ENCODE assay signal across 8 mouse cellular contexts in the genomic region with DNA sequence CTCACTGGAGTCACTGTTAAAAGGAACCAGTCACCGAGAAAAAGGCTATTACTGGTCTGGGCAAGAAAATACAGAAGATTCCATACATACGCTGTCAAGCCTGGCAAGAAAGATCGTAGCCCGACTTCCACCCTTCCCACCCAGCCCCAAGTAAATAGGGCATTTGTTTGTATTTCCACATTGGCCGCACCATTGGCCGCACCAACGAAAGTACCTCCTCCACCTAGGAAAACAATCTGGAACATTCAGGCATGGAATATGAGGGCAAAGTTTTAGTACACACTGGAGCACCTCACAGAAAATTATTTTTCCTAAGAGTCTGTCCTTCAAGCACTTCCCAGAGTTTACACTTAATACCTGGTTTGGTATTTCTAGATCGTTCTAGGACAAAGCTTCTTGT. TPM values are rescaled to one million over a fixed set of nuclear protein-coding genes. Genes with fewer than 3 reads are reported as not detected.
DNase-seq lines count a peak whose midpoint lies in the region; ATAC-seq and TF ChIP-seq lines count a peak whose summit lies in the region.

No protein-coding gene starts in this region.

- no peak overlapping the region for H3K27ac ChIP-seq in forebrain, embryonic 10.5 days
- no peak overlapping the region for H3K27ac ChIP-seq in forebrain, embryonic 16.5 days (ENCODE audit: low read length)
- no peak overlapping the region for H3K27ac ChIP-seq in midbrain, embryonic 10.5 days (replicated peaks)
- no peak overlapping the region for H3K27ac ChIP-seq in midbrain, embryonic 16.5 days (ENCODE audit: low read length)
- H3K27ac ChIP-seq in liver, embryonic 15.5 days (replicated peaks) = no peak overlapping the region
- H3K27ac ChIP-seq in stomach, postnatal 0 days (replicated peaks) = peak overlapping the region; percentile 82

- no peaks in the 10 kb centered on the region for H3K9me3 ChIP-seq in forebrain, embryonic 10.5 days
- H3K9me3 ChIP-seq in forebrain, embryonic 16.5 days (ENCODE audit: control insufficient read depth, low read length) = no peaks in the 10 kb centered on the region
- no peaks in the 10 kb centered on the region for H3K9me3 ChIP-seq in midbrain, embryonic 10.5 days (replicated peaks)
- no peaks in the 10 kb centered on the region for H3K9me3 ChIP-seq in midbrain, embryonic 16.5 days (replicated peaks; ENCODE audit: control insufficient read depth, low read length, poor library complexity, severe bottlenecking)
- H3K9me3 ChIP-seq in liver, embryonic 15.5 days (replicated peaks) = no peaks in the 10 kb centered on the region
- H3K9me3 ChIP-seq in stomach, postnatal 0 days (ENCODE audit: control insufficient read depth, low read length) = no peaks in the 10 kb centered on the region

- no peaks in the 10 kb centered on the region for H3K36me3 ChIP-seq in forebrain, embryonic 10.5 days (replicated peaks)
- H3K36me3 ChIP-seq in forebrain, embryonic 16.5 days (ENCODE audit: control insufficient read depth, insufficient read depth) = no peaks in the 10 kb centered on the region
- H3K36me3 ChIP-seq in midbrain, embryonic 10.5 days = no peaks in the 10 kb centered on the region
- H3K36me3 ChIP-seq in midbrain, embryonic 16.5 days (ENCODE audit: control insufficient read depth, insufficient read depth, low read length) = no peaks in the 10 kb centered on the region
- no peaks in the 10 kb centered on the region for H3K36me3 ChIP-seq in liver, embryonic 15.5 days (replicated peaks)
- no peaks in the 10 kb centered on the region for H3K36me3 ChIP-seq in stomach, postnatal 0 days (ENCODE audit: control insufficient read depth, insufficient read depth, low read length)

- TF ChIP-seq CTCF in stomach, postnatal 0 days (IDR thresholded peaks at IDR 0.05; ENCODE audit: low read depth) = no peak

- H3K27me3 ChIP-seq in forebrain, embryonic 10.5 days (ENCODE audit: poor library complexity, severe bottlenecking) = peaks cover 33% of the 10 kb centered on the region
- peaks cover 16% of the 10 kb centered on the region for H3K27me3 ChIP-seq in forebrain, embryonic 16.5 days (replicated peaks; ENCODE audit: control insufficient read depth, insufficient read depth, low read length)
- H3K27me3 ChIP-seq in midbrain, embryonic 10.5 days (ENCODE audit: low read depth, poor library complexity, severe bottlenecking) = peaks cover 34% of the 10 kb centered on the region
- H3K27me3 ChIP-seq in midbrain, embryonic 16.5 days (ENCODE audit: control insufficient read depth, insufficient read depth, low read depth, low read length) = peaks cover 6% of the 10 kb centered on the region
- H3K27me3 ChIP-seq in liver, embryonic 15.5 days = peaks cover 60% of the 10 kb centered on the region
- H3K27me3 ChIP-seq in stomach, postnatal 0 days (ENCODE audit: control insufficient read depth, insufficient read depth, low read length) = no peaks in the 10 kb centered on the region

- no peak for ATAC-seq in forebrain, embryonic 16.5 days
- no peak for ATAC-seq in midbrain, embryonic 16.5 days
- ATAC-seq in liver, embryonic 15.5 days (ENCODE audit: insufficient read depth) = no peak
- ATAC-seq in stomach, postnatal 0 days (ENCODE audit: low FRiP score, low TSS enrichment) = peak; percentile 41; the same call in 1 of the 2 replicates
- no peak for ATAC-seq in activated CD4-positive, CD25-positive, alpha-beta regulatory T cell, adult 4 months

- DNase-seq in forebrain, embryonic 10.5 days (ENCODE audit: extremely low spot score, low spot score) = no peak
- no peak for DNase-seq in midbrain, embryonic 10.5 days (ENCODE audit: low spot score)
- DNase-seq in stomach, postnatal 0 days (ENCODE audit: low spot score) = peak; percentile 63
- no peak for DNase-seq in urinary bladder, postnatal 4 days (ENCODE audit: low spot score in 2 of 2)

- H3K4me1 ChIP-seq in forebrain, embryonic 10.5 days = peaks cover 11% of the 10 kb centered on the region
- peaks cover 5% of the 10 kb centered on the region; the same call in 1 of the 2 replicates for H3K4me1 ChIP-seq in forebrain, embryonic 16.5 days (replicated peaks; ENCODE audit: control insufficient read depth, insufficient read depth, low read length)
- H3K4me1 ChIP-seq in midbrain, embryonic 10.5 days = peaks cover 13% of the 10 kb centered on the region
- H3K4me1 ChIP-seq in midbrain, embryonic 16.5 days (ENCODE audit: control insufficient read depth, insufficient read depth, low read length) = peaks cover 2% of the 10 kb centered on the region; the same call in 1 of the 2 replicates
- peaks cover 7% of the 10 kb centered on the region; the same call in 1 of the 2 replicates for H3K4me1 ChIP-seq in liver, embryonic 15.5 days (replicated peaks)
- no peaks in the 10 kb centered on the region for H3K4me1 ChIP-seq in stomach, postnatal 0 days (replicated peaks; ENCODE audit: control insufficient read depth, insufficient read depth)

- TF ChIP-seq EP300 in stomach, postnatal 0 days (optimal IDR thresholded peaks at IDR 0.05) = no peak

- H3K4me2 ChIP-seq in forebrain, embryonic 16.5 days (ENCODE audit: low read length) = no peak overlapping the region
- no peak overlapping the region for H3K4me2 ChIP-seq in midbrain, embryonic 16.5 days (ENCODE audit: low read length)
- H3K4me2 ChIP-seq in liver, embryonic 15.5 days = peak overlapping the region; percentile 64
- H3K4me2 ChIP-seq in stomach, postnatal 0 days (replicated peaks; ENCODE audit: low read depth) = peak overlapping the region; percentile 75

- WGBS in forebrain, embryonic 10.5 days = 44% methylated on average over 8 of the region's 8 CpGs
- 37% methylated on average over 8 of the region's 8 CpGs for WGBS in forebrain, embryonic 16.5 days
- 50% methylated on average over 8 of the region's 8 CpGs for WGBS in midbrain, embryonic 10.5 days
- 51% methylated on average over 8 of the region's 8 CpGs for WGBS in midbrain, embryonic 16.5 days
- 45% methylated on average over 8 of the region's 8 CpGs for WGBS in liver, embryonic 15.5 days (ENCODE audit: insufficient replicate concordance)
- WGBS in stomach, postnatal 0 days = 43% methylated on average over 8 of the region's 8 CpGs

- H3K9ac ChIP-seq in forebrain, embryonic 16.5 days (replicated peaks; ENCODE audit: low read depth, low read length) = no peak overlapping the region
- no peak overlapping the region for H3K9ac ChIP-seq in midbrain, embryonic 16.5 days (ENCODE audit: low read depth, low read length)
- H3K9ac ChIP-seq in liver, embryonic 15.5 days = no peak overlapping the region
- peak overlapping the region; percentile 85 for H3K9ac ChIP-seq in stomach, postnatal 0 days (ENCODE audit: low read length)

- peak overlapping the region; percentile 75 for H3K4me3 ChIP-seq in forebrain, embryonic 10.5 days
- H3K4me3 ChIP-seq in forebrain, embryonic 16.5 days (replicated peaks; ENCODE audit: low read length) = no peak overlapping the region
- H3K4me3 ChIP-seq in midbrain, embryonic 10.5 days = peak overlapping the region; percentile 70
- H3K4me3 ChIP-seq in midbrain, embryonic 16.5 days (ENCODE audit: low read depth, low read length) = no peak overlapping the region
- H3K4me3 ChIP-seq in liver, embryonic 15.5 days (replicated peaks) = peak overlapping the region; percentile 58
- peak overlapping the region; percentile 76 for H3K4me3 ChIP-seq in stomach, postnatal 0 days (ENCODE audit: low read depth, low read length)

RNA-seq across cellular contexts. Expression of a gene that starts 1.1 kb away (rescaled TPM):
- polyA plus RNA-seq in forebrain, embryonic 10.5 days (2016; fragmentation: Nextera tagmentation; extraction: Ambion mirVana) = 2.3 and 2.9 TPM in 2 replicates
- polyA plus RNA-seq in forebrain, embryonic 16.5 days (2015; fragmentation: Nextera tagmentation; extraction: Ambion mirVana) = 3.7 and 4.0 TPM in 2 replicates
- 3.2 and 3.3 TPM in 2 replicates for polyA plus RNA-seq in midbrain, embryonic 10.5 days (2016; fragmentation: Nextera tagmentation; extraction: Ambion mirVana)
- polyA plus RNA-seq in midbrain, embryonic 16.5 days (2015; fragmentation: Nextera tagmentation; extraction: Ambion mirVana) = 5.4 and 7.2 TPM in 2 replicates
- polyA plus RNA-seq in liver, embryonic 15.5 days (2015; fragmentation: Nextera tagmentation; extraction: Ambion mirVana) = 6.4 and 7.9 TPM in 2 replicates
- 49.0 and 55.2 TPM in 2 replicates for polyA plus RNA-seq in stomach, postnatal 0 days (2015; fragmentation: Nextera tagmentation; extraction: Ambion mirVana)
- not detected for polyA plus RNA-seq in activated CD4-positive, CD25-positive, alpha-beta regulatory T cell, adult 4 months (2017; shearing (Covaris generic))

Comparison
In these comparisons a context has a peak if more than half of its experiments do, and no peak if none do; other contexts are left out.
1. H3K4me3 ChIP-seq: peak in forebrain, embryonic 10.5 days (single experiment), midbrain, embryonic 10.5 days (single experiment), liver, embryonic 15.5 days (single experiment) and stomach, postnatal 0 days (single experiment); none in forebrain, embryonic 16.5 days (single experiment) and midbrain, embryonic 16.5 days (single experiment).
2. H3K4me2 ChIP-seq: peak in liver, embryonic 15.5 days (single experiment) and stomach, postnatal 0 days (single experiment); none in forebrain, embryonic 16.5 days (single experiment) and midbrain, embryonic 16.5 days (single experiment).